Mouse (Mus musculus) heart, adult 2 months (tissue): ENCODE data around the gene Tspan8. TPM values are rescaled to one million over a fixed set of nuclear protein-coding genes. Genes with fewer than 3 reads are reported as not detected.

ENCODE experiments used
- DNase-seq, 2 experiments: peaks; one replicate each; pipeline ENCODE4 v3.0.0; 2021
- H3K27ac ChIP-seq: fragments of 200-600 bp; 2 replicates; pipeline ENCODE4 v1.8.1; 2022
- H3K27me3 ChIP-seq: fragments of 200-500 bp; 2 replicates; pipeline ENCODE4 v1.6.1; 2012; ENCODE audit warnings: mild to moderate bottlenecking, low read length, inconsistent platforms, mixed read lengths; ENCODE audit not compliant: control insufficient read depth, insufficient read depth
- H3K36me3 ChIP-seq: fragments of 200-500 bp; 2 replicates; pipeline ENCODE4 v1.6.1; 2012; ENCODE audit warnings: low read length, inconsistent platforms; ENCODE audit not compliant: control insufficient read depth, insufficient read depth
- H3K4me1 ChIP-seq: fragments of 200-500 bp; 2 replicates; pipeline ENCODE4 v1.6.1; 2011; ENCODE audit warnings: low read length; ENCODE audit not compliant: control insufficient read depth, insufficient read depth
- H3K4me3 ChIP-seq: fragments of 200-600 bp; 2 replicates; pipeline ENCODE4 v1.8.1; 2022
- H3K79me2 ChIP-seq: fragments of 200-500 bp; replicated peaks from 2 replicates; pipeline ENCODE4 v1.6.1; 2012; ENCODE audit warnings: mild to moderate bottlenecking, inconsistent platforms, low read length, moderate library complexity, mixed read lengths; ENCODE audit not compliant: control insufficient read depth, insufficient read depth
- H3K9ac ChIP-seq: fragments of 200-500 bp; 2 replicates; pipeline ENCODE4 v1.6.1; 2012; ENCODE audit warnings: low read depth, mild to moderate bottlenecking, control low read depth, inconsistent platforms, low read length, mixed read lengths
- CTCF ChIP-seq: fragments of 200-600 bp; IDR thresholded peaks from 2 replicates; pipeline ENCODE4 v1.8.1; 2022; ENCODE audit warnings: antibody characterized with exemption, mild to moderate bottlenecking, moderate library complexity
- EP300 ChIP-seq: fragments of 200-500 bp; IDR thresholded peaks from 2 replicates; pipeline ENCODE4 v1.6.1; 2011; ENCODE audit warnings: low read depth, low read length, control low read depth; ENCODE audit not compliant: insufficient read depth
- POLR2A ChIP-seq: fragments of 200-500 bp; IDR thresholded peaks from 2 replicates; pipeline ENCODE4 v1.6.1; 2011; ENCODE audit warnings: mild to moderate bottlenecking, low read depth, low read length, control low read depth; ENCODE audit not compliant: insufficient read depth
- WGBS: fragments of 180-500 bp; shearing (Covaris S2); methylation state at CpG from one replicate; pipeline ENCODE4 v1.1.7; 2018; 5-methylcytosine and 5-hydroxymethylcytosine counted together
- intact Hi-C: fragments of 180-260 bp; cut with DNase I; formaldehyde crosslinking; loops from one replicate; pipeline ENCODE4 v1.15.1; 2025
- polyA plus RNA-seq: library from polyadenylated mRNA; depleted of rRNA; stranded (reverse); fragments of >200 nt; gene quantifications from 2 replicates; pipeline ENCODE4 v1.2.3, GENCODE M21; 2012
- total RNA-seq, 2 experiments: library from RNA; stranded (reverse); gene quantifications; 2 replicates each; pipeline ENCODE4 v1.2.3; 2021

The Tspan8 gene
- total and polyA plus RNA-seq, 3 experiments, result 1.3 to 3.1 (median 2.8) TPM

DNA sequence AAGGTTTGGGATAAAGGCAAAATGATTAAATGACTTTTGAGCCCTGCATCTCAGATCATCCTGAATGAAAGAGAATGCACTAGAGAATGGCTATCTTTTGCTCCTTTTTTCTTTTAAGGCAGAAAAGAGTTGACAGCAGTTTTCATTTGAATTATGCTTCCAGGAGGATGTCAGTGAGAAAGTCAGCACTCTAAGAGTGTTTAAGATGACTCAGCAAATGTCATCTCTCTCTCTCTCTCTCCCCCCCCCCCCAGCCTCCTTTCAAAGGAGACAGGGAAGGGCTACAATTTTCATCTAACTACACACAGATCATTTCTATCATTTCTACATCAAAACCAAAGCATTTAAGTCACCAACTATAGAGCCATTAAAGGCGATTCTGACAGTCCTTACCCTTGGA is 31.9 kb downstream of the Tspan8 start:
- WGBS, result 92% methylated on average over 1 of the region's 1 CpGs
- no peak for TF ChIP-seq CTCF
- no peak for TF ChIP-seq POLR2A
- no peak for TF ChIP-seq EP300
- intact Hi-C loops, result no loop called here

DNA sequence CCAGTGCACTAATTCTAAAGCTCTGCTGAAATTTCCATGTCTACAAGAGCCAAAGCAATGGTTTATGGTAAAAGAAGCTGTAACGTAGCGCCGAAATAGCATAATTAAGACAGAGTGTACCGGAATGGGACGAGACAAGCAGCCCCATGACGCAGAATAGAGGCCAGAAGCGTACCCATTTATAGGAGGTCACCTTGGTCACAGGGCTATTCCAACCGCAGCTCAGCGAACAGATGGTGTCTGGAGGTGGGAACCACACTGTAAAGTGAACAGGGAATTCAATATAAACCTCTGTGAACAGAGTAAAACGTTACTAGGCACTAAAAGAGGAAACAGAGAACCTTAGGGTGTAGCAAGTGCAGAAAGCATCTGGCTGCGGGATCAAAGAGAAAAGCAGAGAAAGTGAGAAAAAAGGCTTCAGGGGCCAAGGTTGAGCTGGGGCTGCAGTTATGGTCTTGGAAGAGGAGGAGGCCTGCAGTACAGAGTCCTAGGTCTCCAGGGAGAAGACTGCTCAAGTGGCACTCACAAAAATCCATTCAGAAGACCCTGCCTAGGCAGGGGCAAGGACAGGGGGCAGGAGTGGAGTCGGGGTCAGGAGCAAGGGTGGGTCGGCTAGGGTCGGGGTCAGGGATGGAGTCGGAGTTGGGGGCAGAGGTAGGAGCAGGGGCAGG is 43.7 kb downstream of the Tspan8 start:
- Histone ChIP-seq H3K27ac (no peak overlapping the region), H3K27me3 (no peaks in the 10 kb centered on the region), H3K79me2 (no peaks in the 10 kb centered on the region), H3K4me3 (no peak overlapping the region), H3K9ac (no peak overlapping the region), H3K4me1 (no peaks in the 10 kb centered on the region), H3K36me3 (no peaks in the 10 kb centered on the region)
- WGBS, result 77% methylated on average over 13 of the region's 15 CpGs
- intact Hi-C loops, result no loop called here
- no peak for DNase-seq
- TF ChIP-seq EP300 (no peak), POLR2A (no peak), CTCF (no peak)

More for the DNA sequence above, 31.9 kb downstream of the Tspan8 start:
- Histone ChIP-seq H3K4me3 (no peak overlapping the region), H3K4me1 (no peaks in the 10 kb centered on the region), H3K27me3 (no peaks in the 10 kb centered on the region), H3K9ac (no peak overlapping the region), H3K36me3 (no peaks in the 10 kb centered on the region), H3K79me2 (no peaks in the 10 kb centered on the region), H3K27ac (no peak overlapping the region)
- no peak for DNase-seq

DNA sequence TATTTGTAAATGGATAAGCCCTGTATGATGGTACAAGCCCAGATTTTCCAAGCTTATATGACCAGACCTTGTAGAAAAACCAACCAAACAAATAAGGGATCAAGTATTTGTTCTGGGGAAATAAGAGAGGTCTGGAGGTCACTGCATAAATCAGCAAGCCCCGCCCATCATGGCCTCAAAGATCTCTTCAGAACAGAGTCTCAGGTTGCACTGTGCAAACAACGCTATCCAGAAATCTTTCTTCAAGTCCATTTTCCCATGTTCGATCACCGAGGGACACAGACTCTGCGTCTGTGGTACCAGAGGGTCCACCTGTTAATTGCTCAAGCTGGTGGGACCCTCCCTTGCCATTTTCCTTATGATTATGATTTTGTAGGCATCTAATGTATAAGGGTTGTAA is 45.3 kb downstream of the Tspan8 start:
- no peak for DNase-seq
- Histone ChIP-seq H3K4me3 (no peak overlapping the region), H3K27me3 (no peaks in the 10 kb centered on the region), H3K4me1 (no peaks in the 10 kb centered on the region), H3K36me3 (no peaks in the 10 kb centered on the region), H3K27ac (no peak overlapping the region), H3K79me2 (no peaks in the 10 kb centered on the region), H3K9ac (no peak overlapping the region)
- intact Hi-C loops, result no loop called here
- WGBS, result 80% methylated on average over 5 of the region's 5 CpGs
- TF ChIP-seq EP300 (no peak), CTCF (no peak), POLR2A (no peak)

DNA sequence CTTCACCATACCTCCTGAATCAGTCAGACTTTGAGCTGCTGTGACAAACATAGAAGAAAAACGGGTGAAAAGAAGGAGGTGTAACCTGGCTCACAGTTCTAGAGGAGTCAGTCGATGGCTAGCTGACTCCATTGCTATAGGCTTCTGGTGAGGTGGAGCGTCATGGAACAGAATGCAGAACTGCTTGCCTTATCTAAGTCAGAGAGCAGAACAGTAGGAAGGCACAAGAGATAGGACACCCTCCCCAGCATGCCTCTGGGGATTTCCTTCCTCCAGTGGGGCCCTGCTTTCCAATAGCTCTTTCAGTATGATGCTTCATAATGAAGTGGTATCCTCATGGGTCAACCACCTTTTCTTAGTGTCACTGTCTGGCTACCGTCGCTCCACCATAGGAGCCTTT is 66.1 kb downstream of the Tspan8 start:
- H3K36me3 ChIP-seq, result no peaks in the 10 kb centered on the region
- H3K4me3 ChIP-seq, result no peak overlapping the region
- H3K27ac ChIP-seq, result no peak overlapping the region
- DNase-seq, result no peak
- TF ChIP-seq CTCF, result no peak
- intact Hi-C loops, result no loop called here
- H3K9ac ChIP-seq, result no peak overlapping the region
- no peaks in the 10 kb centered on the region for H3K4me1 ChIP-seq
- H3K79me2 ChIP-seq, result no peaks in the 10 kb centered on the region
- 76% methylated on average over 5 of the region's 5 CpGs for WGBS
- no peaks in the 10 kb centered on the region for H3K27me3 ChIP-seq

DNA sequence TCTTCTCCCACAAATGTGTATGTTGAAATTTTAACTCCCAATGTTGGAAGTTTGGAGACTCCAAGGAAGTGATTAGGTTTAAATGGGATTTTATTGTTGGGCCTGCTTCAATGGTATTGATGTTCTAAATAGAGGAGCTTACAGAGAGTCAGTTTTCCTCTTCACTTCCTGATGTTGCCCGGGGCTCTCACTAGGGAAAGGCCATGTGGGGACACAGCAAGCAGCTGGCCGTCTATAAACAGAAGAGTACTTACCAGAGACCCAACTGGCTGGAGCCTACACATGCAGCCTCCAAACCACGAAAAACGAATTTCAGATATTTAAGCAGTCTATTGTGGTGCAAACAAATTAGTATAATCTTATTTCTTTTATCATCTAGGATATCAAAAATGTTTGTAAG is 75.3 kb downstream of the Tspan8 start:
- Histone ChIP-seq H3K4me3 (no peak overlapping the region), H3K27ac (no peak overlapping the region), H3K79me2 (no peaks in the 10 kb centered on the region), H3K27me3 (no peaks in the 10 kb centered on the region), H3K9ac (no peak overlapping the region), H3K36me3 (no peaks in the 10 kb centered on the region), H3K4me1 (no peaks in the 10 kb centered on the region)
- DNase-seq, result no peak
- intact Hi-C loops, result no loop called here
- WGBS, result 43% methylated on average over 4 of the region's 4 CpGs
- TF ChIP-seq POLR2A, result no peak
- no peak for TF ChIP-seq EP300

DNA sequence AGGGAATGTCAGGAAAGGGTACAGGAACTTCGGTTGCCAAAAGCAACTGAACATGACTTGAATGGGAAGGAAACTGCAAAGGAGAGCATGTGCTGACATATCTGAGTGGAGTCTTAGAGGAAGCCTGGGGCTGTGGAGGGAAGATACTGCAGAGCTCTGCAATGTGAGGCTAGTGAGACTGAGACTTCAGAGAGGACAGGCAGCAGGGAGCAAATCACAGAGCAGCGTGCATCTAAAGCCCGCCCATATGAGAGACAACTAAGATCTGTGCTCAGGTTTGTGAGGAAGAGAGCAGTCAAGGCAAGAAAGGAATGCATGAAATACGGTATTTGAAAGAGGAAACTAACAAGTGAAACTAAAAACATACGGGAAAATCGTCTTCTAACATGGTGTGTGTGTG is 76.3 kb downstream of the Tspan8 start:
- H3K4me1 ChIP-seq, result no peaks in the 10 kb centered on the region
- no peak for DNase-seq
- no peak overlapping the region for H3K9ac ChIP-seq
- no peak for TF ChIP-seq CTCF
- no peak for TF ChIP-seq POLR2A
- no peak for TF ChIP-seq EP300
- H3K27ac ChIP-seq, result no peak overlapping the region
- 27% methylated on average over 6 of the region's 6 CpGs for WGBS
- no peaks in the 10 kb centered on the region for H3K79me2 ChIP-seq
- intact Hi-C loops, result no loop called here
- H3K27me3 ChIP-seq, result no peaks in the 10 kb centered on the region
- no peak overlapping the region for H3K4me3 ChIP-seq
- H3K36me3 ChIP-seq, result no peaks in the 10 kb centered on the region
